Mouse (Mus musculus) MEL (cell line): ENCODE measurements around the gene Ccdc180. TPM values are rescaled to one million over a fixed set of nuclear protein-coding genes. Genes with fewer than 3 reads are reported as not detected.

ENCODE experiments used
- DNase-seq: peaks from one replicate; pipeline ENCODE4 v3.0.0; 2011; ENCODE audit warnings: low read depth, low spot score
- H3K27ac ChIP-seq: 2 replicates; pipeline ENCODE4 v1.5.1; 2012; ENCODE audit warnings: low read depth, mild to moderate bottlenecking, control low read depth, low read length, moderate library complexity; ENCODE audit not compliant: control insufficient read depth
- H3K27me3 ChIP-seq, 2 experiments: fragments of 150-350 bp in 1 of 2; sonication (generic) in 1 of 2; 2 replicates each; pipeline ENCODE4 v1.6.1; 2012; ENCODE audit warnings: low read length in 2 of 2, mild to moderate bottlenecking in 2 of 2, improper control_type of control experiment in 1 of 2, moderate library complexity in 1 of 2; ENCODE audit not compliant: insufficient read depth in 2 of 2, control insufficient read depth in 1 of 2
- H3K36me3 ChIP-seq, 2 experiments: 2 replicates each; pipeline ENCODE4 v1.6.1; 2012 to 2014; ENCODE audit warnings: low read length in 2 of 2, improper control_type of control experiment in 1 of 2, inconsistent platforms in 1 of 2, mild to moderate bottlenecking in 1 of 2; ENCODE audit not compliant: insufficient read depth in 2 of 2, control insufficient read depth in 1 of 2
- H3K4me1 ChIP-seq, 2 experiments: fragments of 150-350 bp in 1 of 2; sonication (generic) in 1 of 2; 2 replicates each; pipeline ENCODE4 v1.6.1; 2012; ENCODE audit warnings: low read length in 2 of 2, improper control_type of control experiment in 1 of 2, mild to moderate bottlenecking in 1 of 2; ENCODE audit not compliant: insufficient read depth in 2 of 2, control insufficient read depth in 1 of 2
- H3K4me3 ChIP-seq, 2 experiments: fragments of 150-350 bp in 1 of 2; sonication (generic) in 1 of 2; 2 replicates each; pipeline ENCODE4 v1.5.1; 2012; ENCODE audit warnings: low read depth in 2 of 2, low read length in 2 of 2, mild to moderate bottlenecking in 2 of 2, moderate library complexity in 2 of 2, control low read depth in 1 of 2, improper control_type of control experiment in 1 of 2; ENCODE audit not compliant: control insufficient read depth in 1 of 2, insufficient read depth in 1 of 2
- H3K79me2 ChIP-seq: 2 replicates; pipeline ENCODE4 v1.6.1; 2012; ENCODE audit warnings: mild to moderate bottlenecking, low read length, moderate library complexity; ENCODE audit not compliant: control insufficient read depth, poor library complexity, insufficient read depth
- H3K9ac ChIP-seq: 2 replicates; pipeline ENCODE4 v1.6.1; 2012; ENCODE audit warnings: low read depth, mild to moderate bottlenecking, control low read depth, low read length, moderate library complexity; ENCODE audit not compliant: control insufficient read depth, poor library complexity, severe bottlenecking
- H3K9me3 ChIP-seq: fragments of 150-350 bp; sonication (generic); replicated peaks from 2 replicates; pipeline ENCODE4 v1.6.1; 2012; ENCODE audit warnings: mild to moderate bottlenecking, low read length, improper control_type of control experiment, moderate library complexity; ENCODE audit not compliant: insufficient read depth
- CHD2 ChIP-seq: IDR thresholded peaks from 2 replicates; pipeline ENCODE4 v1.6.1; 2011; ENCODE audit warnings: low read length, improper control_type of control experiment
- E2F4 ChIP-seq: IDR thresholded peaks from 2 replicates; pipeline ENCODE4 v1.6.1; 2011; ENCODE audit warnings: low read depth, low read length, improper control_type of control experiment, borderline replicate concordance
- EP300 ChIP-seq, 2 experiments: IDR thresholded peaks; 2 replicates each; pipeline ENCODE4 v1.6.1; 2011; ENCODE audit warnings: improper control_type of control experiment in 2 of 2, low read length in 2 of 2, low read depth in 1 of 2, mild to moderate bottlenecking in 1 of 2
- ETS1 ChIP-seq: IDR thresholded peaks from 2 replicates; pipeline ENCODE4 v1.6.1; 2012; ENCODE audit warnings: low read depth, mild to moderate bottlenecking, inconsistent platforms, low read length, improper control_type of control experiment, moderate library complexity
- GABPA ChIP-seq: IDR thresholded peaks from 2 replicates; pipeline ENCODE4 v1.6.1; 2012; ENCODE audit warnings: low read depth, mild to moderate bottlenecking, inconsistent platforms, low read length, improper control_type of control experiment, moderate library complexity
- JUND ChIP-seq: IDR thresholded peaks from 2 replicates; pipeline ENCODE4 v1.6.1; 2011; ENCODE audit warnings: low read depth, mild to moderate bottlenecking, improper control_type of control experiment, low read length
- KAT2A ChIP-seq: conservative IDR thresholded peaks from 2 replicates; pipeline ENCODE4 v1.6.1; 2012; ENCODE audit warnings: low read depth, low read length, improper control_type of control experiment, inconsistent platforms
- MAFK ChIP-seq: IDR thresholded peaks from 2 replicates; pipeline ENCODE4 v1.6.1; 2011; ENCODE audit warnings: low read depth, mild to moderate bottlenecking, low read length, improper control_type of control experiment, borderline replicate concordance
- MXI1 ChIP-seq: IDR thresholded peaks from 2 replicates; pipeline ENCODE4 v1.6.1; 2011; ENCODE audit warnings: mild to moderate bottlenecking, low read depth, low read length, improper control_type of control experiment
- MYB ChIP-seq: IDR thresholded peaks from 2 replicates; pipeline ENCODE4 v1.6.1; 2011; ENCODE audit warnings: mild to moderate bottlenecking, low read depth, low read length, improper control_type of control experiment
- MYC ChIP-seq: IDR thresholded peaks from 2 replicates; pipeline ENCODE4 v1.6.1; 2011; ENCODE audit warnings: low read depth, mild to moderate bottlenecking, low read length, improper control_type of control experiment, moderate library complexity
- NELFE ChIP-seq: IDR thresholded peaks from 2 replicates; pipeline ENCODE4 v1.6.1; 2011; ENCODE audit warnings: low read depth, low read length, improper control_type of control experiment
- POLR2A ChIP-seq, 2 experiments: IDR thresholded peaks; 2 replicates each; pipeline ENCODE4 v1.6.1; 2011 to 2012; ENCODE audit warnings: low read length in 2 of 2, mild to moderate bottlenecking in 2 of 2, control low read depth in 1 of 2, improper control_type of control experiment in 1 of 2, low read depth in 1 of 2, moderate library complexity in 1 of 2; ENCODE audit not compliant: control insufficient read depth in 1 of 2, insufficient read depth in 1 of 2, poor library complexity in 1 of 2
- POLR2AphosphoS5 ChIP-seq: IDR thresholded peaks from 2 replicates; pipeline ENCODE4 v1.6.1; 2012; ENCODE audit warnings: low read depth, borderline replicate concordance, mild to moderate bottlenecking, inconsistent platforms, low read length, moderate library complexity, mixed read lengths
- SIN3A ChIP-seq: IDR thresholded peaks from 2 replicates; pipeline ENCODE4 v1.6.1; 2012; ENCODE audit warnings: low read length, improper control_type of control experiment, inconsistent platforms
- TAL1 ChIP-seq: IDR thresholded peaks from 2 replicates; pipeline ENCODE4 v1.6.1; 2012; ENCODE audit warnings: mild to moderate bottlenecking, inconsistent platforms, low read length, moderate library complexity, mixed read lengths
- TBP ChIP-seq: IDR thresholded peaks from 2 replicates; pipeline ENCODE4 v1.8.0; 2011; ENCODE audit warnings: low read depth, low read length, improper control_type of control experiment
- USF1 ChIP-seq: IDR thresholded peaks from 2 replicates; pipeline ENCODE4 v1.6.1; 2014; ENCODE audit warnings: low read depth, mild to moderate bottlenecking, inconsistent platforms, low read length, improper control_type of control experiment, moderate library complexity
- ZC3H11A ChIP-seq: IDR thresholded peaks from 2 replicates; pipeline ENCODE4 v1.6.1; 2012; ENCODE audit warnings: low read depth, mild to moderate bottlenecking, inconsistent platforms, low read length, improper control_type of control experiment
- ZNF384 ChIP-seq: IDR thresholded peaks from 2 replicates; pipeline ENCODE4 v1.6.1; 2012; ENCODE audit warnings: low read depth, mild to moderate bottlenecking, inconsistent platforms, low read length, improper control_type of control experiment
- polyA plus RNA-seq, 2 experiments: library from polyadenylated mRNA; stranded (reverse) in 1 of 2; unstranded in 1 of 2; fragments of >175 nt in 1 of 2; fragments of >200 nt in 1 of 2; gene quantifications; 2 replicates each; pipeline versions ENCODE4 v1.2.1 to v1.2.4; 2012; ENCODE audit warnings: low replicate concordance in 2 of 2, low read depth in 1 of 2; ENCODE audit not compliant: insufficient read length in 2 of 2, insufficient read depth in 1 of 2, missing spikeins in 1 of 2
- total RNA-seq: library from RNA; depleted of rRNA; stranded (reverse); fragments of 300-350 nt; gene quantifications from 2 replicates; pipeline ENCODE4 v1.2.3, GENCODE M21; 2012; rRNA removed

Ccdc180 gene
- total and polyA plus RNA-seq, 3 experiments: 0.08 to 0.31 TPM; not detected in 1

DNA sequence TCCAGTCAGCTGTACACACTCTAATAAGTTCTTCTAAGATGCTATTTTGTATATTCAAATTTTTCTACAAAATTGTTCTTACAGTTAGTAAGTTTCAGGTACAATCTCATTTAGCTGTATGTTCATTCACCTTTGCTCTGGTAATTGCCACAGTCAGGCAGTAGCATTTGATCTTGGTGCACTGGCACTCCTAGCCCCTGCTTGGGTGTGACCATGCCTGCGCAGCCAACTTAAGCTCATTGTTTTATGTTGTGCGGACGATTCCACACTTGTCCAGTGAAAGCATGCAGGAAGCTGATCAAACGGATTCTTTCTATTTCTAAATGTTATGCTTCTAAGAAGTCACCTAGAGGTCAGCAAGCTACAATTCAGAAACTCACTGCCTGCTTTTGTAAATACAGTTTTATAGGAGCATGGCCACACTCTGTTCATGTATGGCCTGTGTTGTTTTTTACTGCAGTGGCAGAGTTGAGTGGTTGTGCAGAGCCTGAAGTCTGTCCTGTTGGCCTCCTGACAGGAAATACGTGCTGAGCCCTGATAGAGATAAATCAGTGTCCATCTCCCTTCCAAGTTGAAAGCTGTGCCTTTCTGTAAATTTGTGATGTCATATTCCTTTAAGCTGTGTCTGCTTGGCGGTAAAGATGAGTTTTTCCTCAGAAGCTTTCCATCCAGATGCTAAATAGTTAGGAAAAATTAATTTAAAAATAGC is 100.5 kb downstream of the Ccdc180 start:
- H3K4me1 ChIP-seq: no peaks in the 10 kb centered on the region; a peak in 1 of 4 replicates
- H3K27me3 ChIP-seq: no peaks in the 10 kb centered on the region
- H3K9me3 ChIP-seq: no peaks in the 10 kb centered on the region
- no peak for DNase-seq
- H3K27ac ChIP-seq: no peak overlapping the region
- no peak overlapping the region for H3K4me3 ChIP-seq
- TF ChIP-seq POLR2A (IDR thresholded peaks at IDR 0.05; ENCODE audit: control insufficient read depth in 1 of 2, insufficient read depth in 1 of 2, low read depth in 1 of 2, low read length in 2 of 2, poor library complexity in 1 of 2) (no peak), ZC3H11A (no peak), MXI1 (no peak), POLR2AphosphoS5 (no peak), USF1 (no peak), ZNF384 (no peak), MYC (no peak), ETS1 (no peak), MYB (no peak), EP300 (IDR thresholded peaks at IDR 0.05; ENCODE audit: low read depth in 1 of 2, low read length in 2 of 2) (no peak), NELFE (no peak), CHD2 (no peak), TAL1 (no peak), GABPA (no peak), E2F4 (no peak)
- peaks cover 0 to 2% of the 10 kb centered on the region in 2 experiments; a peak in 1 of 4 replicates for H3K36me3 ChIP-seq
- H3K9ac ChIP-seq: no peak overlapping the region
- H3K79me2 ChIP-seq: no peaks in the 10 kb centered on the region

DNA sequence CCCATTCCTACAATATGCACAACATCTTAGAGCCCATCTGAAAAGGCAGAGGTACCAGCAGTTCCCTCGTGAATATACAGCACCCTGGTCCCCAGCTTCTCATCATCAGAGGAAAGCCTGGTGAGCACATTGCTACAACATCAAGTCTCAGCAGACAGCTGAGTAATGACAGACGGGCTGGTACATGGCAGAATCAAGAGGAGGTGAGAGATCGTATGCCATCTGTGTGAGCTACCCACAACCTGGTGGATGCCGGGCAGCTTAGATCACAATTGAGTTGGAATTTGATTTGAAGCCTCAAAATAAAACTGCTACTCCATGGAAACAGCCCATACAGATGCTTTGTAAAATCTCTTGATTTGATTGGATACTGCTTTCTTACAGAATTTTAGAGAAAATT is 108.4 kb downstream of the Ccdc180 start:
- TF ChIP-seq POLR2AphosphoS5 (no peak), EP300 (IDR thresholded peaks at IDR 0.05; ENCODE audit: low read depth in 1 of 2, low read length in 2 of 2) (no peak), SIN3A (no peak), TBP (no peak), MAFK (no peak), JUND (no peak), KAT2A (no peak)
- Histone ChIP-seq H3K79me2 (no peaks in the 10 kb centered on the region), H3K9ac (no peak overlapping the region), H3K9me3 (no peaks in the 10 kb centered on the region), H3K4me3 (no peak overlapping the region), H3K27ac (no peak overlapping the region), H3K27me3 (no peaks in the 10 kb centered on the region), H3K4me1 (no peaks in the 10 kb centered on the region), H3K36me3 (no peaks in the 10 kb centered on the region)
- no peak for DNase-seq

Other genes starting within 250 kb of the Ccdc180 start
- gene Aldh1b1, start 91.3 kb upstream of the Ccdc180 start, total RNA-seq: 1.9 and 2.0 TPM in 2 replicates
- gene Aldh1b1, start 91.3 kb upstream of the Ccdc180 start, polyA plus RNA-seq: 1 to 10 TPM in 1 of 2 experiments, not detected in 1; 2.1 TPM
- gene Igfbpl1, start 63.4 kb upstream of the Ccdc180 start, total RNA-seq: not detected in 2 replicates
- not detected for gene Igfbpl1, start 63.4 kb upstream of the Ccdc180 start, polyA plus RNA-seq
- gene Stra6l, start 41.6 kb upstream of the Ccdc180 start, total RNA-seq: not detected in 2 replicates
- not detected for gene Stra6l, start 41.6 kb upstream of the Ccdc180 start, polyA plus RNA-seq
- 11.8 and 11.9 TPM in 2 replicates for gene Tdrd7, start 75.0 kb downstream of the Ccdc180 start, total RNA-seq
- 1 to 10 TPM in 1 of 2 experiments, not detected in 1; 7.7 TPM for gene Tdrd7, start 75.0 kb downstream of the Ccdc180 start, polyA plus RNA-seq
- 2.2 and 2.3 TPM in 2 replicates for gene Tmod1, start 148.6 kb downstream of the Ccdc180 start, total RNA-seq
- gene Tmod1, start 148.6 kb downstream of the Ccdc180 start, polyA plus RNA-seq: 1 to 10 TPM in 1 of 2 experiments, not detected in 1; 8.1 TPM
- gene Ncbp1, start 248.3 kb downstream of the Ccdc180 start, total RNA-seq: 86.6 and 95.9 TPM in 2 replicates
- 100 to 1,000 TPM in 1 of 2 experiments, not detected in 1; 106 TPM for gene Ncbp1, start 248.3 kb downstream of the Ccdc180 start, polyA plus RNA-seq
- gene Tstd2, start 248.4 kb downstream of the Ccdc180 start, total RNA-seq: 26.0 and 30.1 TPM in 2 replicates
- gene Tstd2, start 248.4 kb downstream of the Ccdc180 start, polyA plus RNA-seq: 10 to 100 TPM in 1 of 2 experiments, not detected in 1; 27.8 TPM